Mouse (Mus musculus): ENCODE results near the gene Il13. TPM values are rescaled to one million over a fixed set of nuclear protein-coding genes. Genes with fewer than 3 reads are reported as not detected.
A peak's percentile ranks its signal among the peaks of the same experiment; 100 is the strongest.

Il13 gene
- total and polyA plus RNA-seq, 3 experiments: not detected

DNA sequence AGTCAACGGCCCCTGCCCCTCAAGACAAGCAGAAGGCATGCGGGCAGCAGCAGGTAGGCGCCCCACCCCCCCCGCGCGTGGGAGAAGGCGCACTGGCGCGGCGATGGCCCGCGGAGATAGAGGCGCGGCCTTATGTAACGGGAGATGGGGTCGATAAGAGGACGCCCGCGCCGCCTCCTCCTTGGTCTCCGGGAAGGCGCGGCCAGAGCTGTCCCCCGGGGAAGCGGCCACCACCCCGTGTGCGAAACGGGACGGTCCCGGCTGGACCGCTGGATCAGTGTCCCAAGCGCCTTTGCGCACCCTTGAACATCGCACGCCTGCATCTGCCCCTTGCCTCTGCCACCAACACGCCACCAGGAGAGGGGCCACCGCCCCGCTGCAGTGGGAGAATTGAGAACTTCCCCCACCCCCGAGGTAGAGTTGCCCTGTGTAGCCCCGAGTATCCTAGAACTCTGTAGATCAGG lies 1.7 kb upstream of the Il13 start:
- H3K27me3 ChIP-seq (ENCODE audit: control insufficient read depth, insufficient read depth, low read length): peaks cover 6% of the 10 kb centered on the region
- DNase-seq: no peak
- no peak for TF ChIP-seq CTCF (IDR thresholded peaks at IDR 0.05)
- no peak for TF ChIP-seq EP300 (IDR thresholded peaks at IDR 0.05; ENCODE audit: insufficient read depth, low read depth, low read length)
- TF ChIP-seq POLR2A (IDR thresholded peaks at IDR 0.05; ENCODE audit: insufficient read depth, low read depth, low read length): no peak

DNA sequence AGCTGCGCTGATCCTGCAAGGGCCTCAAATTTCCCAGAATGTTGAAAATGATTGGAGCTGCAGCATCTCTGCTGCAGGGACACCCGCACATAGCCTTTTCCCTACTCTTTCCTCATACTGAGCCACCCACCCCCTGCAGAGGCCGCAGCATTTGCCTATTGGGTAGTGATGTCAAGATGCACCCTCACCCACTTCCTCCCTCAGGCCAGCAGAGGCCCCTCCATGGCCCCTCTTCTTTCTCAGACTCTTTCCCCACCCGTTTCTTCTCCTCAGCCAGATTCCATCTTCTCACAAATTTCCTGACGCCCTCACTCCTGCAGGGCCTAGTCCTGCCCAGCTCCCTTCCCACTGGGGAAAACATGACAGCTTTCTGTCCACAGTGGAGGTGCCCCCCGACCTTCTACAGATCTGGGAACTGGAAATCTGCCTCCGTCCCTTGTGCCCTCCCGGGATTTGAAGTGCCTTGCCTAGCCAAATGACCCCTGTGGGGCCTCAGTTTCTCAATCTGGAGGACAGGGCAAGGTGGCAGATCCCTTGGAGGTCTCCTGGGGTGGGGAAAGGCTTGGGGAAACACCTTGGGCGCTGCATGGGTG lies 1.2 kb upstream of the Il13 start:
- Histone ChIP-seq H3K27me3 (ENCODE audit: control insufficient read depth, insufficient read depth, low read length) (peaks cover 6% of the 10 kb centered on the region), H3K9ac (ENCODE audit: low read depth, low read length) (no peak overlapping the region), H3K4me1 (ENCODE audit: control insufficient read depth, insufficient read depth, low read length) (no peaks in the 10 kb centered on the region), H3K4me3 (no peak overlapping the region), H3K79me2 (replicated peaks; ENCODE audit: control insufficient read depth, insufficient read depth, low read length) (no peaks in the 10 kb centered on the region), H3K27ac (no peak overlapping the region), H3K36me3 (ENCODE audit: control insufficient read depth, insufficient read depth, low read length) (no peaks in the 10 kb centered on the region)
- TF ChIP-seq CTCF (IDR thresholded peaks at IDR 0.05) (no peak), EP300 (IDR thresholded peaks at IDR 0.05; ENCODE audit: insufficient read depth, low read depth, low read length) (no peak)
- intact Hi-C loops (cut with DNase I): no loop called here
- DNase-seq: no peak
- WGBS: 55% methylated on average over 9 of the region's 9 CpGs

More for the DNA sequence above, 1.7 kb upstream of the Il13 start:
- Histone ChIP-seq H3K27ac (no peak overlapping the region), H3K36me3 (ENCODE audit: control insufficient read depth, insufficient read depth, low read length) (no peaks in the 10 kb centered on the region), H3K4me3 (no peak overlapping the region), H3K4me1 (ENCODE audit: control insufficient read depth, insufficient read depth, low read length) (no peaks in the 10 kb centered on the region), H3K9ac (ENCODE audit: low read depth, low read length) (peak overlapping the region; percentile 25; the same call in 1 of the 2 replicates), H3K79me2 (replicated peaks; ENCODE audit: control insufficient read depth, insufficient read depth, low read length) (no peaks in the 10 kb centered on the region)
- intact Hi-C loops (cut with DNase I): no loop called here
- WGBS: 6% methylated on average over 39 of the region's 40 CpGs

DNA sequence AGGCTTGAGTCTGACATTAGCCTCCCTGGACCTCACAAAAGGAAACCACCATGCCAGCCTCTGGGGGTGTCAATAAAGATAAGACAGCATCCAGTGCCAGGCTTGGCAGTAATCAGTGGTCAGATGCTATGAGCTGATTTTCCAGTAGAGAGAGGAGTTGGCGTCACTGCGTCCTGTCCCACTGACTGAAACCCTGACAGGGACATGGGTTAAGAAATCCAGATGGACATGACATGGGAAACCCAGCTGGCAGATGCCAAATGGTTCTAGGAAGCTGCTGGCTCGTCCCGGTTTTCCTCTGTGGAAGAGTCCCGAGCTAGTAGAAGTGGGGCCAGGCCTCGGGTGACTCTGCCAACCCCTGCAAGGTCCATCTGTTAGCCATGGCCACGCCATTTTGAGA lies 858 bp downstream of the Il13 start:
- no peaks in the 10 kb centered on the region for H3K36me3 ChIP-seq (ENCODE audit: control insufficient read depth, insufficient read depth, low read length)
- DNase-seq: no peak
- intact Hi-C loops (cut with DNase I): no loop called here
- H3K9ac ChIP-seq (ENCODE audit: low read depth, low read length): no peak overlapping the region
- TF ChIP-seq POLR2A (IDR thresholded peaks at IDR 0.05; ENCODE audit: insufficient read depth, low read depth, low read length) (no peak), CTCF (IDR thresholded peaks at IDR 0.05) (no peak), EP300 (IDR thresholded peaks at IDR 0.05; ENCODE audit: insufficient read depth, low read depth, low read length) (no peak)
- H3K27ac ChIP-seq: no peak overlapping the region
- WGBS: 77% methylated on average over 7 of the region's 7 CpGs
- H3K4me3 ChIP-seq: no peak overlapping the region
- H3K4me1 ChIP-seq (ENCODE audit: control insufficient read depth, insufficient read depth, low read length): no peaks in the 10 kb centered on the region
- peaks cover 6% of the 10 kb centered on the region for H3K27me3 ChIP-seq (ENCODE audit: control insufficient read depth, insufficient read depth, low read length)
- no peaks in the 10 kb centered on the region for H3K79me2 ChIP-seq (replicated peaks; ENCODE audit: control insufficient read depth, insufficient read depth, low read length)

DNA sequence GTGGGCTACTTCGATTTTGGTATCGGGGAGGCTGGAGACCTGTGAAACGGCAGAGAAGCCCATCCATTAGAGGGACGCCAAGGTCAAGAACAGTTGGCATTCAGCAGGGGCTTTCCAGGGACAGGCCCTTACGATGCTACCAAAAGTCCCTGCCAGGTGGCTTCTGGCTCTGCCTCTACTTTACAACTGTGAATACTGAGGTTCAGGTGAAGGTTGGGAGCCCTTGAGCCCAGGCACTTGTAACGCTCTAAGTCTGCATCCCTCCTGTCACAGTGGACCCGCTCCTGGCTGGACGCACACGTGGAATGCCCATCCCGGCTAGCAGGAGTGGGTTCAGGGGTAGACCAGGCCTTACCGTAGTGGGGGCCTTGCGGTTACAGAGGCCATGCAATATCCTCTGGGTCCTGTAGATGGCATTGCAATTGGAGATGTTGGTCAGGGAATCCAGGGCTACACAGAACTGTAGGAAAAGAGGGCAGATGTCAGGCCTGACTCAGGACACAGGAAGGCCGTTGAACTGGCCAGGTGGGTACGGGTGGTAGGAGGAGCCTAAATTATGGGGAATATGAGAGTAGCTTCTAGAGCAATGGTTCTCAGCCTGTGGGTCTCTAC lies 2.3 kb downstream of the Il13 start:
- Histone ChIP-seq H3K27ac (no peak overlapping the region), H3K9ac (ENCODE audit: low read depth, low read length) (no peak overlapping the region), H3K4me1 (ENCODE audit: control insufficient read depth, insufficient read depth, low read length) (no peaks in the 10 kb centered on the region), H3K27me3 (ENCODE audit: control insufficient read depth, insufficient read depth, low read length) (peaks cover 6% of the 10 kb centered on the region), H3K36me3 (ENCODE audit: control insufficient read depth, insufficient read depth, low read length) (no peaks in the 10 kb centered on the region), H3K79me2 (replicated peaks; ENCODE audit: control insufficient read depth, insufficient read depth, low read length) (no peaks in the 10 kb centered on the region), H3K4me3 (no peak overlapping the region)
- TF ChIP-seq EP300 (IDR thresholded peaks at IDR 0.05; ENCODE audit: insufficient read depth, low read depth, low read length) (no peak), POLR2A (IDR thresholded peaks at IDR 0.05; ENCODE audit: insufficient read depth, low read depth, low read length) (no peak), CTCF (IDR thresholded peaks at IDR 0.05) (peak; percentile 47)
- intact Hi-C loops (cut with DNase I): no loop called here
- DNase-seq: no peak
- 74% methylated on average over 14 of the region's 14 CpGs for WGBS

DNA sequence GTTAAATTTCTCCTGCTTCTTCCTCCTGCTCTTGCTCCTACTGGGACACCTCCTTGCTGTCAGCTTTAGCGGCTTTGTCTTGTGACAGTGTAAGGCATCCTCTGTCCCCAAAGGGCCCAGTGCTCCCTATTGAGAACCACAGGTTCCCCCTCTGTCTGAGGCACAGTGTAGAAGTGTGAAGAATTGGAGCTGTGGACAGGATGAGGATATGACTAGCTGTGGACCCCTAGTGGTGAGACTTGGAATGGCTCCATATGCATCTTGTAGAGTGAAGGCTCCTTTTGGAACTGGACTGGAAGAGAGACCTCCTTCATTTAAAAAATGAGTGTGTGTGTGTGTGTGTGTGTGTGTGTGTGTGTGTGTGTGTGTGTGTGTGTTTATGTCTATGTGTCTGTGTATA lies 6.6 kb downstream of the Il13 start:
- no peaks in the 10 kb centered on the region for H3K36me3 ChIP-seq (ENCODE audit: control insufficient read depth, insufficient read depth, low read length)
- WGBS: 27% methylated on average over 1 of the region's 1 CpGs
- intact Hi-C loops (cut with DNase I): loop anchor here (1.0 kb wide), 1 partner anchor 158 kb away; the partner anchor contains the start of gene Gm9837

DNA sequence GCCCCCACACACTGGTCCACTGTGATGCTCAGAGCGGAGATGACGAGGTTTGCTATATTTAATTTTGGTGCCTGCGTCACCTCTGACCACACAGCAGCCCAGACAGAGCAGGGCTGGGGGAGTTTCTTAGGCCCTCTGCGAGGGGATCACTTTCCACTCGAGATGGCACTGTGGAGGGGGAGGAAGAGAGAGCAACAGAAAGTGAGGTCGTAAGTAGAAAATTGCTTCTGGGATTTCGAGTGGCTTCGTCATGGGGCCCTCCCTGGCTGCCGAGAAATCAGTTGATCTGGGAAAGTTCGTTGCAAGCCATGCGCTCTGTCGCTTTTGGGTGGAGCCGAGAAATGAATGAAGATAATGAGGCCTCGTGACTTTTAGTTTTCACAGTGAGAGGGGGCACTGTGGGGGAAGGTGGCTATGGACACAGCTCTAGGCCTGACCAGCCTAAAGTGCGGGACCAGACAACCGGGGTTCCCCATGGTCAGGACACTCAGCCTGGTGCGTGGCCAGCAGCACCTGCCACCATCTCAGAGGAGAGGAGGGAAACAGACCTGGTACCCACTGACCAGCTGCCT lies 7.6 kb downstream of the Il13 start:
- DNase-seq: no peak
- H3K27ac ChIP-seq: no peak overlapping the region
- no peaks in the 10 kb centered on the region for H3K36me3 ChIP-seq (ENCODE audit: control insufficient read depth, insufficient read depth, low read length)
- intact Hi-C loops (cut with DNase I): no loop called here
- H3K4me3 ChIP-seq: no peak overlapping the region
- WGBS: 71% methylated on average over 17 of the region's 17 CpGs
- no peaks in the 10 kb centered on the region for H3K27me3 ChIP-seq (ENCODE audit: control insufficient read depth, insufficient read depth, low read length)
- no peak for TF ChIP-seq POLR2A (IDR thresholded peaks at IDR 0.05; ENCODE audit: insufficient read depth, low read depth, low read length)
- no peaks in the 10 kb centered on the region for H3K4me1 ChIP-seq (ENCODE audit: control insufficient read depth, insufficient read depth, low read length)
- H3K79me2 ChIP-seq (replicated peaks; ENCODE audit: control insufficient read depth, insufficient read depth, low read length): no peaks in the 10 kb centered on the region
- no peak overlapping the region for H3K9ac ChIP-seq (ENCODE audit: low read depth, low read length)

More for the DNA sequence above, 6.6 kb downstream of the Il13 start:
- peak; percentile 50 to 57 for DNase-seq
- no peak overlapping the region for H3K27ac ChIP-seq
- no peaks in the 10 kb centered on the region for H3K27me3 ChIP-seq (ENCODE audit: control insufficient read depth, insufficient read depth, low read length)
- no peaks in the 10 kb centered on the region for H3K79me2 ChIP-seq (replicated peaks; ENCODE audit: control insufficient read depth, insufficient read depth, low read length)
- H3K4me3 ChIP-seq: no peak overlapping the region
- H3K4me1 ChIP-seq (ENCODE audit: control insufficient read depth, insufficient read depth, low read length): no peaks in the 10 kb centered on the region
- H3K9ac ChIP-seq (ENCODE audit: low read depth, low read length): no peak overlapping the region
- TF ChIP-seq CTCF (IDR thresholded peaks at IDR 0.05) (peak; percentile 78), EP300 (IDR thresholded peaks at IDR 0.05; ENCODE audit: insufficient read depth, low read depth, low read length) (no peak)
